Mouse (Mus musculus) lung, postnatal 4 days (tissue): ENCODE measurements around the gene Terb2.

Experiments
- DNase-seq, 2 experiments: peaks; one replicate each; pipeline ENCODE4 v3.0.0; 2021

Terb2 gene

DNA sequence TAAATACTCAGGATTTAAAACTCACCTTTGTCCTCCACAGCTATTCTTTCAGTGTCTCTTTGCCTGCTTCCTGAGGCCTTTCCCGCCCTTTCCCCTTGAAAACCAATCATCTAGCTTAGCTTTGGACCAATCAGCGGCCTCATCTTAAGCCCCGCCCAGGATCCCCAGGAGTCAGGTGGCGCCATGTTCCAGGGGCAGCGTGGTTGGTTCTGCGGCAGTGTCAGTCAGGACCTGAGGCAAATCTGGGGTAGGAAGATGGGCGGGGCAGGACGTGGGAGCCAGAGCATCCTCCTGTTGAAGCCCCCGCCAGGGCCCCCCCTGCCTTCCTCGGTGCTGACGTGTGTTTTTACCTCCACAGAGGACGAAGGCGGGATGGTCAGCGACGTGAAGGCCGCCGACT, at the start of gene Terb2, which contains the start of gene Patl2:
Gene Terb2 (plus strand): TSS at position 167 of the 400 bp plus-strand sequence.
Gene Patl2 (minus strand): TSS at position 84 of the 400 bp plus-strand sequence.
- no peak for DNase-seq

GRCm38 (mm10) chr2:122137839-122138465, 48.1 kb upstream of the Terb2 start:
- no peak for DNase-seq

DNA sequence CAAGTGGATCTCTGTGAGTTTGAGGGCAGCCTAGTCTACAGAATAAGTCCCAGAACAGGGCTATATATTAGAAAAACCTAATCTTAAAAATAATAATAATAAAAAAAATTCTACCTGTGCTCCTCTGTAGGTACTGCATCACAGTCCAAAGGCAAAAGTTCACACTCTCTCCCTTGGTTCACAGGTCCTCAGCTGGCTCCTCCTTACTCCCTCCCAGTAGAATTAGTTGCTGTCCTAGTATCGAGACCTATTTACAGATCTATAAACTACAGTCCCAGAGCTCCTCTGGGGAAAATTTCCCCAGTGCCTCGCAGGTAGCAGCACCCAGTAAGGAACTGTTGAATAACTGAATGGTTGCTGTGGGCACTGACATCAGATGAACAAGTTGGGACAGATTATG, 45.3 kb upstream of the Terb2 start:
- DNase-seq, result no peak

GRCm38 (mm10) chr2:122141332-122141967, 44.6 kb upstream of the Terb2 start:
- DNase-seq, result no peak

DNA sequence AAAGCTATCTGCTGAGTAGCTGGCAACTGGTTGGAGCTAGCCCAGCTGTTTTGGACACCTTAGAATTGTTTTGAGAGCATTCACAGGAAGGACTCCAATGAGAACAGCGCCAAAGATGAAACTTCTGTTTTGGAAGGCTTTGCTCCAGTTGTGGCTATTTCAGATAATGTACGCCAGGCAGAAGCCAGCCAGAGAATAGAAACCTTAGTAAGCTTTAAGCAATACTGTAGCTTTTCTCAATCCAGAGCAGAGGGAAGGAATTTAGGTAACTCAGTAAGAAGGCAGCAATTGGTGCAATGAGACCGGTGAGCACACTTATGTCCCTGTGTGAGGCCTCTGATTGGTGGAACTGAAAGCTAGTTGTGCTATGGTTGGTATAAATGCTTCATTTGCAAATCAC, 43.0 kb upstream of the Terb2 start:
- no peak for DNase-seq

DNA sequence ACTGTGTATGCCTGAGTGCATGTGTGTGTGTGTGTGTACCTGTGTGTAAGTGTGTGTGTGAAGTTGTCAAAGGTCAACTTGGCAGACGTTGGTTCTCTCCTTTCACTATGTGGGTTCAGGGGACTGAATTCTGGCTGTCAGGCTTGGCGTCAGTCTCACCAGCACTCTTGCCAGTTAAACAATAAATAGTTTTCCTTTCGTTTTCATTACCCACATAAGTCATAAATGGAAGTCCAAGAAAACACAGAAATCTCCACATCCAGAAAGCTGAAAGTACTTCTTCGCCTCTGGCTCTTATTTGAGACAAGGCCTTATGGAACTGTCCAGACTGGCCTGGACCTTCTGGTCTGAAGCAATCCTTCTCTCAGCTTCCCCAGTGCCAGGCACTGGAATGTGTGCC, 40.3 kb upstream of the Terb2 start:
- DNase-seq, result no peak

DNA sequence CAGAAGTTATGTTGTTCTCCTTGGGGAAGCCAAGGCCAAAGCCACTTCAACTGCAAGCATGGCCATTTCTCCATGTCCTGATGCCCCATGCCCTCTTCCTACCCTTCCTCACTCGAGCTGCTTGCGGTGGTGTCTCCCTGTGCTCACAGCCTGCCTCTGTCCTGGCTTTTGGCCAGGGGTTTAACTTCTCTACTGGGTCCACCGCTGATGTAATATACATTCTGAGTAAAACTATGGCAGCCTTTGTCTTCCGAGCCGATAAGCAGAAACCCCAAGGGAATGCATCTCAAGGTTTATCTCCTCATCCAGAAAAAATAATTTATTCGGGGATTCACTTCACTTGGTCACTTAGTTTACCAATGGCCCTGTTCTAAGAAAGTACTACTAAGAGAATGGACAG, 39.4 kb upstream of the Terb2 start:
- peak in 1 of 2 experiments; percentile 15 for DNase-seq

- DNase-seq, result peak; percentile 94 to 97
These were observed 38.4 kb upstream of the Terb2 start, which contains the start of gene B2m for GRCm38 (mm10) chr2:122147508-122148241. Gene B2m, plus strand, starts transcription at chr2:122147686.

DNA sequence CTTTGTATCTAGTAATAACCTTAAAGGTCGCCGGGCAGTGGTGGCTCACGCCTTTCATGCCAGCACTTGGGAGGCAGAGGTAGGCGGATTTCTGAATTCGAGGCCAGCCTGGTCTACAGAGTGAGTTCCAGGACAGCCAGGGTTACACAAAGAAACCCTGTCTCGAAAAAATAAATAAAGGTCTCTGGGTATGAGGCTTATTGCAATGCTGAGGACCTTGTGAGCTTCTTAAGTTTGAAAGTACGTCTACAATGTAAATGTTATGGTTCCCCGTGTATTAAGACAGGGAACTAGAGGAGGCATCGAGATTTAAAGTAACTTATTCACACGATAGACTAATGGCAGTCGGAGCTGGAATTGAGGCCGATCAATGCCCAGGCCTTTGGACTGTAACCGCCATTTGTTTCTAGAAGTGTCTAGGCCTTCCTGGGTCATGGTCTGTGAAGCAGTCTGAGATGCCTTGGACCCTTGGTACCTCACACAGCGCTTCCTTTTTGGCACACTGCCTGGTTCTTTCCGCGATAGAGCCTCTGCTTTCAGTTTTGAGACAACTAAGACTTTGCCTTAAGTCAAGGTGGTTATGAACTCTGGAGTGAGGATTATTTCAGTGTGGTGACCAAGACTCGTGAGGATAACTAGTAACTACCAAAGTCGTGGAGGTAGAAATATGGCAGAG, 37.7 kb upstream of the Terb2 start:
- peak; percentile 78 to 80 for DNase-seq

DNA sequence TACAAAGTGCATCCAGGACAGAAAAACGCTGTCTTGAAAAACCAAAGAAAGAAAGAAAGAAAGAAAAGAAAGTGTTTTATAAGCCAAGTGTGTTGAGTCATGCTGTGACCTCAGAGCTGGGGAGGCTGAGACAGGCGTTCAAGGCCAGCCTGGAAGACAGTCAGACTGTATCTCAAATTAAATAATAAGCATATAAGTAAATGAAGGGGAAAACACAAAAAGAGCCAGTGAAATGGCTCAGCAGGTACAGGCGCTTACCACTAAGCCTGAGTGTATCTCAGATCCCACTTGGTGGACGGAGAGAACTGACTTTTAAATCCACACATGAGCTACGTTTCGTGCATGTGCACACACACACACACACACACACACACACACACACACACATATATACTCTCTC, 36.8 kb upstream of the Terb2 start:
- no peak for DNase-seq

DNA sequence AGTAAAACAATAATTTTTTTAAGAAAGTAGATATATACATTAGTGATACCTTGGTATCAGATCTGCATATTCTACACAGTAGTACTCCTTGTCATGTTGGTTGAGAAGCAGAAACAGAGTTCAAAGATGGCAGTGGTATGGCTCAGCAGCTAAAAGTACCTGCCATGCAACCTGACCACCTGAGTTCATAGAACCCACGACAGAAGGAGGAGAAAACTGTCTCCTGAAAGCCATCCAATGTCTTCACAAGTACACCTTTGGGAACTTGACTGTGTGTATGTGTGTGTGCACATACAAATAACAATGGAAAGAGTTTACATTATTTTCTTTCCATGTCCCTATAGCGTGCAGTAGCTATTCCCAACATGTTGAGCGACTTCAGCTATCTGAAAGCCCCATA, 36.4 kb upstream of the Terb2 start:
- no peak for DNase-seq

- no peak for DNase-seq
These were observed 34.9 kb upstream of the Terb2 start for GRCm38 (mm10) chr2:122151221-122151620.

- no peak for DNase-seq
These were observed 33.2 kb upstream of the Terb2 start for GRCm38 (mm10) chr2:122152850-122153249.

DNA sequence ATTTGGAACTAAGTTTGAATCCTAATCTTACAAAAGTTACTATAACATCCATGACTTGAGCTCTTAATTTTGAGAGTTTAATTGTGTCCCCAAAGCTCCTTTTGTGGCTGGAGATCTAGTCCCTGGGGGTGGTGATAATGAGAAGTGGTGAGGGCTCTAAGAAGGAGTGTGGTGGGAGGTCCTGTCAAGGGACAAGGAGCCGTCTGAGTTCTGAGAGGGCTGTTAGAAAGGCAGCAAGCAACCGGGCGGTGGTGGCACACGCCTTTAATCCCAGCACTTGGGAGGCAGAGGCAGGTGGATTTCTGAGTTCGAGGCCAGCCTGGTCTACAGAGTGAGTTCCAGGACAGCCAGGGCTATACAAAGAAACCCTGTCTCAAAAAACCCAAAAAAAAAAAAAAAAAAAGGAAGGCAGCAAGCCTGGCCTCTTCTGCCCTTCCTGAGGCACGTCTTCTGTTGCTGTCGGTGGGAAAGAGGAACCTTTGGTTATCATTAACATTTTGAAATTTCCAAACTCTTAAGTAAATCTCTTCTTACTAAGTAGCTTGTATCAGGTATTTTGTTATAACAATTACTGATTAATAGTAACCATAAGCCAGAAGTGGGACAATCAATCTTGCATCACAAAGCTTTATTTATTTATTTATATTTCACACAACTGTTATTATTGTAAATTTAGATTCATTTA, 32.2 kb upstream of the Terb2 start:
- DNase-seq, result no peak

DNA sequence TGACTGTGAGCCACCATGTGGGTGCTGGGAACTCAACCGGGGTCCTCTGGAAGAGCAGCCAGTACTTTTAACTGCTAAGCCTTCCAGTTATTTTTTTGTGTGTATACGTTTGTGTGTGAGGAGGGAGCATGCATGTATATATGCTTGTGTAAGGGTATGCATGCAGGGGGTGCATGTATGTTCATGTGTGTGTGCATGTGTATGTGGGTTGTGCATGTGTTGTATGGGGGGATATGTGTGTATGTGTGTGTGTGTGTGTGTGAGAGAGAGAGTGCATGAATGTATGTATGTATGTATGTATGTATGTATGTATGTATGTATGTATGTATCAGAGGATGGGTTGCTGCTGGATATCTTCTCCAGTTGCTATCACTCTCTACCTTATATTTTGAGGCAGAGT, 31.6 kb upstream of the Terb2 start:
- DNase-seq, result no peak

DNA sequence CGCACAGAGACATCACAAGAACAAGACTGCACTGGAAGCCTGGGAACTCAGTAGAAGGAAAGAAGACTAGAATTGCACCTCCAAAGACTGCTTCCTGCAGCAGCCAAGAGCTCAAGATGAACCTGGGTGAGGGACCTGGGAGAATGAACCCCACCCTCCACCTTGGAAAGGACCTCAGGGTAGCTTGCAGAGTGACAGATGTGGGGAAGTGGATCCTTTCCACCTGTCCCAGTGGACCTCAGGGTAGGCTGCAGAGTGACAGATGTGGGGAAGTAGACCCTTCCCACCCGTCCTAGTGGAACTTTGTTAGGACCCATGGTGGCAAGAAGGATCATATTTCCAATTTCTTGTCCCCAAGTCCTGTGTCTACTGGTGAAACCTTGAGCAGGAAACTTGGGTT, 30.8 kb upstream of the Terb2 start:
- no peak for DNase-seq

- DNase-seq, result peak in 1 of 2 experiments; percentile 37
These were observed 29.9 kb upstream of the Terb2 start for GRCm38 (mm10) chr2:122156051-122156700.

- DNase-seq, result no peak
These were observed 28.5 kb upstream of the Terb2 start for GRCm38 (mm10) chr2:122157561-122157960.

DNA sequence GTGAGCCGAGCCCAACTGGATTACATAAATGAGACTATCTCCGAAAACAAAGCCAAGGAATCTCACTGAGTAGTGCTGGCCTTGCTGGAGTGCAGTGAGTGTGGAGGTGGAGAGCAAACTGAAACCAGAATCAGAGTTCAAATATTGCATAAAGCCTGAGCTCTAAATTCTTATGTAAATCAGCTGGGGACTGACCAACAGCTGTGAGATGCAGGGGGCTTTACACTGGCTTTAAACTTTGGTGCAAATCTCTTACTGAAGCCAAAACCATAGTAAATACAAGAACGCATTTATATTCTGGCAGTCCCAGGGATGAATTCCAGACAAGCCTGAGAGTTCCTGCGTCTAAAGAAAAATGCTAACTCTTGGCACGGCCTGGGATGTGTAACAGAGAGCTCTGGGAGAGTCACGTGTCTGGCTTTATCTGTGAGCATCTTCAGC, 27.7 kb upstream of the Terb2 start:
- DNase-seq, result no peak

DNA sequence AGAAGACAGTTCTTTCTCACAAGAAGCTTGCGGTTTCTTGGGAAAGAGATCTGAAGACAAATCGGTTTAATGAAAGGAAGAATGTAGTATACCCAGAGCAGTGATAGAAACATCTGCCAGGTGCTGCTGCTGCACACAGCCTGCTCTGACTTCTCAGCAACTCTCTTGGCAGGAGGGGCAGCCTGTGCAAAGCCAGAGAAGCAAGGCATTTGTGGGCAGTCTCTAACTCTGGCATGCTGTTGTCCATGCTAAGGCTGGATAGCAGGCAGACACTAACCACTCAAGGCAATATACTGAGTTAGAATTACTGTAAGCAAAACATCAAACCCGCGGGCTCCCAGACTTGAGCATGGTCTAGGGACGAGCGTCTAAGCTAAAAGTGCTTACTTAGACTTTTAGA, 26.4 kb upstream of the Terb2 start:
- no peak for DNase-seq

DNA sequence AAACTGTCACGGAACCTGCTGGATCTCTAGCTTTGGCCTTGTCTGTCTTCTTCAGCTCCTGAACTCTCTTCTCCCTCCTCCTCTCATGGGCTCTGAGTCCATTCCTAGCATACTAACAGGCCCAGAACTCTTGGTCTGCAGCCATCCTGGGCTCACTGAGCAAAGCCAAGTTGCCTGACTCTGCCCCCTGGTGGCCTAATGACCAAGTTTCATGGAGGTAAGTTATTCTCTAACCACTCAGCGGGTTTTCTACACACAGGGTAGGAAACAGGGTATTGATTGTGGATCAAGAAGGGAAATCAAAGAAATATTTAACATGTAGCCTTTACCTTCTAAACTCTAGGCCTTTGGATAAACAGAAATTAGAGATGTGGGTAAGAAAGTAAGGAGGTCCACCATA, 25.4 kb upstream of the Terb2 start, which contains the start of gene Trim69:
Gene Trim69 (plus strand): TSS at position 21 of the 400 bp plus-strand sequence.
- peak; percentile 75 to 88 for DNase-seq

- no peak for DNase-seq
These were observed 24.5 kb upstream of the Terb2 start for GRCm38 (mm10) chr2:122161542-122161941.
